Mouse (Mus musculus) ZHBTc4 (cell line): ENCODE measurements at regions not wholly inside any gene's neighbourhood (a gene's known extent, or its start where the extent isn't known, plus 50 kb on each side); places are given as distances from the start of the nearest gene placed in this dataset.

ENCODE experiments used
- DNase-seq: peaks from one replicate; pipeline ENCODE4 v3.0.0-alpha.2; 2011; ENCODE audit warnings: low read depth, low spot score

- DNase-seq, result peak; percentile 78
These were observed 57.2 kb upstream of the Zfp280d start for GRCm38 (mm10) chr9:72217296-72218028.

GRCm38 (mm10) chr9:72218736-72219135, 55.9 kb upstream of the Zfp280d start:
- DNase-seq, result no peak

GRCm38 (mm10) chr9:72219892-72220291, 54.8 kb upstream of the Zfp280d start:
- DNase-seq, result no peak

GRCm38 (mm10) chr9:72221333-72221732, 53.3 kb upstream of the Zfp280d start:
- DNase-seq, result peak; percentile 88
